Mouse (Mus musculus) intestine, embryonic 15.5 days (tissue): ENCODE measurements around the gene Tsc22d1. TPM values are rescaled to one million over a fixed set of nuclear protein-coding genes. Genes with fewer than 3 reads are reported as not detected.

Experiments
- ATAC-seq: fragments of 200-750 bp; cut with Nextera tagmentation; 2 replicates; pipeline ENCODE4 v1.8.0; 2017; ENCODE audit warnings: moderate TSS enrichment, moderate library complexity
- H3K27ac ChIP-seq: fragments of 300-500 bp; sonication (generic); 2 replicates; pipeline ENCODE4 v1.5.1; 2015; ENCODE audit warnings: mild to moderate bottlenecking, inconsistent platforms
- H3K27me3 ChIP-seq: fragments of 300-500 bp; sonication (generic); replicated peaks from 2 replicates; pipeline ENCODE4 v1.6.1; 2015; ENCODE audit warnings: inconsistent platforms
- H3K36me3 ChIP-seq: fragments of 300-500 bp; sonication (generic); 2 replicates; pipeline ENCODE4 v1.6.1; 2015; ENCODE audit warnings: inconsistent platforms
- H3K4me1 ChIP-seq: fragments of 300-500 bp; sonication (generic); replicated peaks from 2 replicates; pipeline ENCODE4 v1.6.1; 2015; ENCODE audit warnings: inconsistent platforms
- H3K4me2 ChIP-seq: fragments of 300-500 bp; sonication (generic); replicated peaks from 2 replicates; pipeline ENCODE4 v1.6.1; 2015; ENCODE audit warnings: mild to moderate bottlenecking, inconsistent platforms
- H3K4me3 ChIP-seq: fragments of 300-500 bp; sonication (generic); replicated peaks from 2 replicates; pipeline ENCODE4 v1.5.1; 2015; ENCODE audit warnings: inconsistent platforms
- H3K9ac ChIP-seq: fragments of 300-500 bp; sonication (generic); 2 replicates; pipeline ENCODE4 v1.6.1; 2015; ENCODE audit warnings: inconsistent platforms
- H3K9me3 ChIP-seq: fragments of 300-500 bp; sonication (generic); 2 replicates; pipeline ENCODE4 v1.6.1; 2016; ENCODE audit warnings: inconsistent platforms
- WGBS: fragments of 180-500 bp; shearing (Covaris S2); methylation state at CpG from one replicate; pipeline ENCODE4 v1.1.7; 2015; 5-methylcytosine and 5-hydroxymethylcytosine counted together
- polyA plus RNA-seq: library from polyadenylated mRNA; unstranded; fragments of >200 nt; fragmentation: Nextera tagmentation; extraction: Ambion mirVana; gene quantifications from 2 replicates; pipeline ENCODE4 v1.2.1, GENCODE M21; 2015

Gene Tsc22d1
- polyA plus RNA-seq, 1 experiment from 2014 or later = 386 TPM

DNA sequence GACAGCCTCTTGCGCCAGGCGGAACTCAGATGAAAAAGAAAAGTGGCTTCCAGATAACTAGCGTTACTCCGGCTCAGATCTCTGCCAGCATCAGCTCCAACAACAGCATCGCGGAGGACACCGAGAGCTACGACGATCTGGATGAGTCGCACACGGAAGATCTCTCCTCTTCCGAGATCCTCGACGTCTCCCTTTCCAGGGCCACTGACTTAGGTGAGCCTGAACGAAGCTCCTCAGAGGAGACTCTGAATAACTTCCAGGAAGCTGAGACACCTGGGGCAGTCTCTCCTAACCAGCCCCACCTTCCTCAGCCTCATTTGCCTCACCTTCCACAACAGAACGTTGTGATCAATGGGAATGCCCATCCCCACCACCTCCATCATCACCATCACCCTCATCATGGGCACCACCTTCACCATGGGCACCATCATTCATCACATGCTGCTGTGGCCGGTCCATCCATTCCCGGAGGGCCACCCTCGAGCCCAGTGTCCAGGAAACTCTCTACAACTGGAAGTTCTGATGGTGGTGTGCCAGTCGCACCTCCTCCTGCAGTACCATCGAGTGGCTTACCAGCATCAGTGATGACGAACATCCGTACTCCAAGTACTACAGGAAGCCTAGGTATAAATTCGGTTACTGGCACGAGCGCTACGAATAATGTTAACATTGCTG lies 1.7 kb downstream of the Tsc22d1 start:
- H3K9ac ChIP-seq = peak overlapping the region; percentile 91
- peak overlapping the region; percentile 95 for H3K4me3 ChIP-seq
- H3K4me1 ChIP-seq = peaks cover 41% of the 10 kb centered on the region
- no peaks in the 10 kb centered on the region for H3K9me3 ChIP-seq
- ATAC-seq = no peak
- WGBS = 44% methylated on average over 27 of the region's 27 CpGs
- H3K27me3 ChIP-seq = no peaks in the 10 kb centered on the region
- H3K36me3 ChIP-seq = peaks cover 13% of the 10 kb centered on the region; the same call in 1 of the 2 replicates
- H3K27ac ChIP-seq = peak overlapping the region; percentile 98
- peak overlapping the region; percentile 93 for H3K4me2 ChIP-seq

DNA sequence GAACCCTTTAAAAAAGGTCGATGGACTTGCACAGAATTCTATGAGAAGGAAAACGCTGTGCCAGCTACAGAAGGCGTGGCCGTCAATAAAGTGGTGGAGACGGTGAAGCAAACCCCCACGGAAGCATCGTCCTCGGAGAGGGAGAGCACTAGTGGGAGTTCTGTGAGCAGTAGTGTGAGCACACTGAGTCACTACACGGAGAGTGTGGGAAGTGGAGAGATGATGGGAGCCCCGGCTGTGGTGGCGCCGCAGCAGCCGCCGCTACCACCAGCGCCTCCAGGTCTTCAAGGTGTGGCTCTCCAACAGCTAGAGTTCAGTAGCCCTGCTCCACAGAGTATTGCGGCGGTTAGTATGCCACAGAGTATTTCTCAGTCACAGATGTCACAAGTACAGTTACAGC lies 2.6 kb downstream of the Tsc22d1 start:
- Histone ChIP-seq H3K4me1 (peaks cover 41% of the 10 kb centered on the region), H3K36me3 (peaks cover 13% of the 10 kb centered on the region; the same call in 1 of the 2 replicates), H3K9ac (no peak overlapping the region), H3K4me3 (no peak overlapping the region), H3K9me3 (no peaks in the 10 kb centered on the region), H3K4me2 (no peak overlapping the region; the same call in 1 of the 2 replicates), H3K27ac (no peak overlapping the region), H3K27me3 (no peaks in the 10 kb centered on the region)
- WGBS = 91% methylated on average over 17 of the region's 17 CpGs
- no peak for ATAC-seq

DNA sequence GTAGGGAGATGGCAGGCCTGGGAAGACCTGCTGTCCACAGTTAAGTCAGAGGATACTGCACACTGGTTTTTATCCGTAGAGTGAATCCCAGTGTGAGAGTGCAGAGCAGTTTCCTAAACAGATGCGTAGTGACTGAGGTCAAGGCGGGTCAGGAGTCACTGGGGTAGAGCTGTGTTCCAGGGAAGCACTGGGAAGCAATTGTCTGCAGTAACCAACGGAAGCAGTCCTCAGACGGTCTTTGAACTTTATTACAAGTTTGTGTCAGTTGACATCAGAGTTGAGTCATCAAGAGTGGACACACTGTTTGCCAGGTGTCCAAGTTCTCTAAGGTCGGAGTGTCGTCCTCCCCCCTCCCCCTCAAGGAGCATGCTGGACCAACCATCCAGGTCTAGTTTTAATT lies 6.0 kb downstream of the Tsc22d1 start:
- 29% methylated on average over 7 of the region's 7 CpGs for WGBS
- H3K4me2 ChIP-seq = peak overlapping the region; percentile 33
- 0 out of 2 replicates have a peak, but pooled peaks have one; percentile 21 for ATAC-seq
- no peak overlapping the region for H3K27ac ChIP-seq
- H3K9ac ChIP-seq = no peak overlapping the region
- peaks cover 19% of the 10 kb centered on the region; the same call in 1 of the 2 replicates for H3K36me3 ChIP-seq
- no peaks in the 10 kb centered on the region for H3K27me3 ChIP-seq
- no peaks in the 10 kb centered on the region for H3K9me3 ChIP-seq
- no peak overlapping the region for H3K4me3 ChIP-seq
- H3K4me1 ChIP-seq = peaks cover 47% of the 10 kb centered on the region

DNA sequence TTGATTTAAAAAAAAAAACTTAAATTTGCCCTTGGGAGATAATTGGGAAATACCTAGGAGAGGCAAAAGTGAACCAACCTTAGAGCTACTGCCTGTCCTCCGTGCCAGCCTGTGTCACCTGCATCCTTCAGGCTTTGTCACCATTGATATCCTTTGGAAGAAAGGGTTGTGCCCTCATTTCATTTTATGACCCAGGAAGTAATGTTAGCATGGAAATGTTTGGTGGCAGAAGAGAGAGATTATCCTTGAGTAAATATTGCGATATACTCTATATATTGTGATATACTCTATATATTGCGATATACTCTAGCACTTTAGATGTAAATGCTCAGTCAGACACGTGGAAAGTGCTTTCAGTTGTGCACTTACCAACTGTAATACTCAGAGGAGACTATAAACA lies 6.4 kb downstream of the Tsc22d1 start:
- Histone ChIP-seq H3K4me1 (peaks cover 47% of the 10 kb centered on the region), H3K4me3 (no peak overlapping the region), H3K36me3 (peaks cover 23% of the 10 kb centered on the region; the same call in 1 of the 2 replicates), H3K9ac (no peak overlapping the region), H3K27ac (no peak overlapping the region), H3K4me2 (no peak overlapping the region), H3K27me3 (no peaks in the 10 kb centered on the region), H3K9me3 (no peaks in the 10 kb centered on the region)
- ATAC-seq = peak; percentile 54
- WGBS = 63% methylated on average over 4 of the region's 4 CpGs

DNA sequence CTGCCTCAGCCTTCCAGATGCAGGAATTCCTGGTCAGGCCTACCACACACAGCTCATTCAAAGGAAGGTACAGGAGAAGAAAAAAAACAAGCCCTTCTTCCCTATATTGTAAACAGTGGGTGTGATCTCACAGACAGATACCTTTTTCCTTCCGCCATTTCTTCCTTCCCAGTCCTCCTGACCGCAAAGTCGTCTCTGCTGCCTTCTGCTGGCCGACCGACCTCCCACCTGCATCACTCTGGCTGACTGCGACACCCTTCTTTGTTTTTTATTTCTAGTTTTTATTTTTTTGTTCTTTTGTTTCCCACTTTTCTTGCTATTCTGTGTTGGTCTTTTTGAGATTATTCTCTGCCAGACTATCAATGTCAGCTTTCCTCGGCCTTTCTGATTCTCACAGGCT lies 10.7 kb downstream of the Tsc22d1 start:
- Histone ChIP-seq H3K4me3 (no peak overlapping the region), H3K27me3 (no peaks in the 10 kb centered on the region), H3K4me2 (no peak overlapping the region), H3K9me3 (no peaks in the 10 kb centered on the region), H3K4me1 (peaks cover 16% of the 10 kb centered on the region), H3K9ac (no peak overlapping the region), H3K36me3 (peaks cover 9% of the 10 kb centered on the region; the same call in 1 of the 2 replicates), H3K27ac (no peak overlapping the region)
- WGBS = 93% methylated on average over 7 of the region's 7 CpGs
- ATAC-seq = no peak

DNA sequence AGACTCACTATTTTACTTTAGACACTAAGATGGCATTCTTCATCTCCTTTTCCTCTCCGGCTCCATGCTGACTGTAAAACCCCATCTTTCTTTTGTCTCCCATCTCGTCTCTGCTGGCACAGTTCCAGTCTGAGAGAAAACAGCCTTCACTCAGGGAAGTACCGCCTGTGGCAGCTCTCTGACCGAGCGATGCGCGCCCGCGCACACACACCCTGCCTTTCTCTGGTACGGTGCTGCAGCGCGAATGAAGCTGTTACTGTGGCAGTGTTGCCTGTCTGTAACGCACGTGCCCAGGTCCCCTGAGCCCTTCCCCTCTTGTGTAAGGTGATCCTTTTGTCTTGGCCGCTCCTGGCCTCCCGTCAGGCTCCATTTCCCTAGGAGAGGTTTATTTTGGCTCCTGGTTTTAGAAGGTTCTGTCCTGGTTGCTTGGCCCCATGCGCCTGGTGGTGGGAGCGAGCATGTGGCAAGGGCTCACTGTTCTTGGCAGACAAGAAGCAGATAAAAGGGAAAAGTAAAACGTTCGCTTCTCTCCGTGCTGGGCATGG lies 11.3 kb downstream of the Tsc22d1 start:
- Histone ChIP-seq H3K27ac (no peak overlapping the region), H3K36me3 (peaks cover 9% of the 10 kb centered on the region; the same call in 1 of the 2 replicates), H3K9ac (no peak overlapping the region), H3K4me2 (no peak overlapping the region), H3K9me3 (no peaks in the 10 kb centered on the region), H3K4me3 (no peak overlapping the region), H3K27me3 (no peaks in the 10 kb centered on the region), H3K4me1 (peaks cover 10% of the 10 kb centered on the region)
- 93% methylated on average over 21 of the region's 21 CpGs for WGBS
- no peak for ATAC-seq

DNA sequence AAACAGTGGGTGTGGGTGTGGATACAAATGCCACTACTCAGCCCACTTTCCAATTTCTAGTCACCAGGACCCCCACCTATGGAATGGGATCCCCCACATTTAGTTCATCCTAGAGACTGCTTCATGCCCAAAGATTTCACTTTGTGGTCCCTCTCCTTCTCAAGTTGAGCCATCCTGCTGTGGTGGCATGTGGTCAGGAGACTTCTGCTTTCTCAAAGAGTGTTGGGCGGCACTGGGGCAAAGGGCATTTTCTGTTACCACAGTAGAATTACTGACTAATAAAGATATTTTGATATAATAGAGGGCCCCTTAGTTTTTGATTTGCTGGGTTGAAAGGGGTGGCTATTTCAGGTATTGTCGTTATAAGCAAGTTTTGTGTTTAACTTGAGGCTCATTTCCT lies 14.1 kb downstream of the Tsc22d1 start:
- Histone ChIP-seq H3K9me3 (no peaks in the 10 kb centered on the region), H3K4me3 (no peak overlapping the region), H3K27ac (no peak overlapping the region), H3K4me1 (peaks cover 8% of the 10 kb centered on the region; the same call in 1 of the 2 replicates), H3K27me3 (no peaks in the 10 kb centered on the region), H3K36me3 (peaks cover 9% of the 10 kb centered on the region; the same call in 1 of the 2 replicates), H3K9ac (no peak overlapping the region), H3K4me2 (no peak overlapping the region)
- 0 out of 2 replicates have a peak, but pooled peaks have one; percentile 39 for ATAC-seq
- 71% methylated on average over 2 of the region's 2 CpGs for WGBS

DNA sequence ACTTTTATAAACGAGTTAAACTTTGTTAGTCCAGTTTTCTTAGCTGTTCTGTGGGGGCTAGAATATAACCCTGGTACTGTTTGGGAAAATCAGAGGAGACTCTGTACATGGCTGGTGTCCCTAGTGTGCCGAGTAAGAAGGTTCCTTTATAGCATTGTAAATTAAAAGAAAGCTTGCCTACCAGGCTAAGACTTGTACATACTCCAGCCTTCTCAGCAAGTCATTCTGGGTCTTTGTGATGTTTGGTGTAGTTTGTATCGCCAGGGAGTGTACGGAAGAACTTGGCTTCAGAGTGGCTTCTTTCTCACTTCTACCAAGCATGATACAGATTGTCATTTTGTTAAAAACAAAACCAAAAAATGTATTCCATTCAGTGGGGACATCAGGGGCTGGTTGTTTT lies 17.2 kb downstream of the Tsc22d1 start:
- H3K9ac ChIP-seq = no peak overlapping the region
- ATAC-seq = no peak
- no peak overlapping the region for H3K27ac ChIP-seq
- H3K4me3 ChIP-seq = no peak overlapping the region
- H3K9me3 ChIP-seq = no peaks in the 10 kb centered on the region
- no peaks in the 10 kb centered on the region for H3K36me3 ChIP-seq
- no peaks in the 10 kb centered on the region for H3K27me3 ChIP-seq
- no peak overlapping the region for H3K4me2 ChIP-seq
- WGBS = 95% methylated on average over 4 of the region's 4 CpGs
- 0 out of 2 replicates have a peak, but pooled peaks cover 2% of the 10 kb centered on the region for H3K4me1 ChIP-seq

DNA sequence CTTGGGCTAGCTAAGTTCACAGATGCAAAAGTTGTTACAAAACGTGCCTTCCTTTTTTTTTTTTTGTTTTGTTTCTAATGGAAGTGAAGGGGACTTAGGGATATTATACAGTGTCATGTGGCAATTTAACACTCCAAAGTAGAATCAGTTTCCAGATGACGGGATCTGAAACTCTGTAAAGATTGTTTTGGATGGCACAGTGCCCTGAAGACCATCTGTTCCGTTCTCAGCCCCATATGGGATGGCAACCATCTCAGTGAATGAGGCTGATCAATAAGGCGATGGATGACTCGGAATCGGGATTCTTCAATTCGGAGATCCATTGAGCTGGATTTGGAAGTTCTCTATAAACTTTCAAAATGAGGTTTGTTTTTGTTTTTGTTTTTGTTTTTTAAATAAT lies 17.6 kb downstream of the Tsc22d1 start:
- ATAC-seq = no peak
- H3K27me3 ChIP-seq = no peaks in the 10 kb centered on the region
- H3K4me3 ChIP-seq = no peak overlapping the region
- H3K27ac ChIP-seq = no peak overlapping the region
- no peak overlapping the region for H3K4me2 ChIP-seq
- no peak overlapping the region for H3K9ac ChIP-seq
- no peaks in the 10 kb centered on the region for H3K36me3 ChIP-seq
- no peaks in the 10 kb centered on the region for H3K9me3 ChIP-seq
- 0 out of 2 replicates have a peak, but pooled peaks cover 2% of the 10 kb centered on the region for H3K4me1 ChIP-seq
- WGBS = 89% methylated on average over 7 of the region's 7 CpGs

DNA sequence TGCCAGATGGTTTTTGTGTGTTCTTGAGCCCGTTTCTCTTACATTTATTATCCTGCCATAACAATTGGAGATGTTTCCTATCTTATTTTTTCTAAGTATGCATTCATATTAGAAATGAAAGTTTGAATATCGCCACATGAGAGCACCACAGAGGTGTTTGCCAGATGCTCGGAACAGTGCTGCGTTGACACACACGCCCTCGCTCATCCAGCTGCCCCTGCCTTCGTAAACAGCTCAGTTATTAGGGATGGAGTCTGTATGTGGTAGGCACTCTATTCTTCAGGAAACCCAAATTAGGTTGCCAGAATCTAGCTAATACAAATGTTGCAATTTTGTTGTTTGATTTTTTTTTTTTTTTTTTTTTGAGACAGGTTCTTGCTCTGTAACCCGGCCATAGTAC lies 18.1 kb downstream of the Tsc22d1 start:
- Histone ChIP-seq H3K9ac (no peak overlapping the region), H3K27me3 (no peaks in the 10 kb centered on the region), H3K36me3 (peaks cover 3% of the 10 kb centered on the region; the same call in 1 of the 2 replicates), H3K9me3 (no peaks in the 10 kb centered on the region), H3K4me2 (no peak overlapping the region), H3K27ac (no peak overlapping the region), H3K4me1 (no peaks in the 10 kb centered on the region), H3K4me3 (no peak overlapping the region)
- ATAC-seq = no peak
- WGBS = 93% methylated on average over 8 of the region's 8 CpGs

DNA sequence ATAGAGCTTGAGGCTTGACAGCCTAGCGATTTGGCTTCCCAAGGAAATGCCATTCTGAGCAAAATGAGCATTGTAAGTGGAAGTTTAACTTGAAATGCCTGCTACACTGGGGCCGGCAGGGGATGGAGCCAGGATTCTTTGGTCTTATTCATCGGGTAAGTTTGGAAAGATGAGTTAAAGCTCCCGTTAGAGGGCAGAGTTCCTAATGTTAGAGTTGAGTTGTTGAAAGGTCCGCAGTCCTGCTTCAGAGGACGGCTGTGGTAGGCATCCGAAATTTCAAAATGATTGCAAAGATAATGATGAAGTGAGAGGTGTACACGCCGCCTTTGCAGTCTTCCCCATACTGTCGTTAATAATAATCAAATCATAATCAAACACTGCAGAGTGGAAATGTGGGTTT lies 27.4 kb downstream of the Tsc22d1 start:
- H3K4me3 ChIP-seq = no peak overlapping the region
- H3K27ac ChIP-seq = no peak overlapping the region
- H3K36me3 ChIP-seq = peaks cover 10% of the 10 kb centered on the region; the same call in 1 of the 2 replicates
- no peak for ATAC-seq
- no peak overlapping the region for H3K9ac ChIP-seq
- no peaks in the 10 kb centered on the region for H3K9me3 ChIP-seq
- H3K4me2 ChIP-seq = no peak overlapping the region
- no peaks in the 10 kb centered on the region for H3K27me3 ChIP-seq
- 86% methylated on average over 10 of the region's 10 CpGs for WGBS
- no peaks in the 10 kb centered on the region for H3K4me1 ChIP-seq

DNA sequence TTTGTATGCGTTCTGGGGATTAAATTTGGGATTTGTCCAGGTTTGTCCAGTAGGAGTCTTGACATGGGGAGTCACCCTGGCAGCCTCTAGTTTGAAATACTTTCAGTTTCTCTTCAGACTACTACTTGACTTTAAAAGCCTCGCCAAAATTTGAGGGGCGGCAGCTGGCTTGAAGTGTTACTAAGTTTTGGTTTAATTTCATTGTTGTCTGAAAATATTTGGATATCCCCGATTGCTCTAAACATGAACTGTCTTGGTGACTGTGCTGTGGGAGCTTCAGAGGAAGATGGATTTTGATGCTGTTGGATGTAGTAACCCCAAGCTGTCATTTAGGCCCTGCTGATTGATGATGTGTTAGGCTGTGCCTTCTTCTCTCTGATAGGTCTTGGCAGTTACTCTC lies 34.2 kb downstream of the Tsc22d1 start:
- Histone ChIP-seq H3K9ac (no peak overlapping the region), H3K9me3 (no peaks in the 10 kb centered on the region), H3K4me2 (no peak overlapping the region), H3K27me3 (no peaks in the 10 kb centered on the region), H3K36me3 (no peaks in the 10 kb centered on the region), H3K4me3 (no peak overlapping the region), H3K27ac (no peak overlapping the region), H3K4me1 (0 out of 2 replicates have a peak, but pooled peaks cover 4% of the 10 kb centered on the region)
- peak; percentile 56 for ATAC-seq
- 49% methylated on average over 4 of the region's 4 CpGs for WGBS

DNA sequence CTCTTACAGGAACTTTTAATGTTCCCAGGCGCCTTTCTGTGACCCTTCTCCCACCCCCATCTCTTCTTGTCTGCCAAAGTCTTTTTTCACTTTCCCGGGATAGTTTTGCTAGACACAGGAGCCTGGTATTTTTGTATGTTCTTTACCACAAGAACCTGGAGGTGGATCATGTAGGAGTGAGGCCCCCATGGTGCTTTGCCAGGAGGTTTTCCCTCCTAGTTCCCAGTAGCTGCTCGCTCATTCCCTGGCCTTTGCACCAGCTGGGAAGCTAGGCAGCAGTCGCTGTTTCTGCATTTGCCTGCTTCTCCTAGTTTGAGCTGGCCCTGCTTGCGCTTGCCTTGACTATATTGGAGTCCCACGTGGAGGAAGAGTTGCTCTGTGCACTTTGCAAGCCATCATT lies 36.2 kb downstream of the Tsc22d1 start:
- WGBS = 68% methylated on average over 6 of the region's 6 CpGs
- no peak overlapping the region for H3K4me2 ChIP-seq
- H3K9me3 ChIP-seq = no peaks in the 10 kb centered on the region
- no peaks in the 10 kb centered on the region for H3K36me3 ChIP-seq
- ATAC-seq = no peak
- no peak overlapping the region for H3K27ac ChIP-seq
- 0 out of 2 replicates have a peak, but pooled peaks cover 9% of the 10 kb centered on the region for H3K4me1 ChIP-seq
- H3K27me3 ChIP-seq = no peaks in the 10 kb centered on the region
- H3K4me3 ChIP-seq = no peak overlapping the region
- no peak overlapping the region for H3K9ac ChIP-seq
